In genomic region chr2:52422871-52423610, GRCm38 (mm10) we compare ENCODE assay signal across 8 mouse cellular contexts. TPM values are rescaled to one million over a fixed set of nuclear protein-coding genes. Genes with fewer than 3 reads are reported as not detected.
A peak's percentile ranks its signal among the peaks of the same experiment; 100 is the strongest.
DNase-seq lines count a peak whose midpoint lies in the region; ATAC-seq and TF ChIP-seq lines count a peak whose summit lies in the region.

No protein-coding gene starts in this region.

- no peak for TF ChIP-seq CTCF in cortical plate, adult 2 months (IDR thresholded peaks at IDR 0.05; ENCODE audit: extremely low read depth, insufficient read depth, low read length)
- no peak for TF ChIP-seq CTCF in hindbrain, postnatal 0 days (IDR thresholded peaks at IDR 0.05; ENCODE audit: low read depth)

- WGBS in kidney, embryonic 14.5 days, result 44% methylated on average over 8 of the region's 8 CpGs
- WGBS in hindbrain, postnatal 0 days, result 47% methylated on average over 8 of the region's 8 CpGs
- 51% methylated on average over 8 of the region's 8 CpGs for WGBS in midbrain, embryonic 16.5 days

- TF ChIP-seq POLR2A in cortical plate, adult 2 months (IDR thresholded peaks at IDR 0.05; ENCODE audit: extremely low read depth, insufficient read depth, low read length), result no peak

- no peak for ATAC-seq in kidney, embryonic 14.5 days (ENCODE audit: low FRiP score, low TSS enrichment)
- no peak for ATAC-seq in hindbrain, postnatal 0 days
- no peak for ATAC-seq in midbrain, embryonic 16.5 days

- peak overlapping the region; percentile 65 for H3K4me2 ChIP-seq in kidney, embryonic 14.5 days (replicated peaks; ENCODE audit: low read depth, low read length)
- H3K4me2 ChIP-seq in hindbrain, postnatal 0 days (ENCODE audit: low read depth, low read length), result peak overlapping the region; percentile 57
- H3K4me2 ChIP-seq in midbrain, embryonic 16.5 days (ENCODE audit: low read length), result peak overlapping the region; percentile 69

- no peaks in the 10 kb centered on the region for H3K9me3 ChIP-seq in kidney, embryonic 14.5 days (ENCODE audit: control insufficient read depth, low read length)
- no peaks in the 10 kb centered on the region for H3K9me3 ChIP-seq in hindbrain, postnatal 0 days (ENCODE audit: low read length)
- no peaks in the 10 kb centered on the region for H3K9me3 ChIP-seq in midbrain, embryonic 16.5 days (replicated peaks; ENCODE audit: control insufficient read depth, low read length, poor library complexity, severe bottlenecking)

- DNase-seq in kidney, adult 8-10 months, result no peak
- DNase-seq in hindbrain, postnatal 0 days (ENCODE audit: low spot score), result no peak
- no peak for DNase-seq in adrenal gland, adult 2 months
- DNase-seq in layer of hippocampus, adult 9-10 months (ENCODE audit: low spot score), result no peak
- DNase-seq in urinary bladder, postnatal 10 days (ENCODE audit: low spot score), result no peak

- no peak overlapping the region for H3K27ac ChIP-seq in kidney, embryonic 14.5 days (ENCODE audit: low read depth, low read length)
- no peak overlapping the region for H3K27ac ChIP-seq in cortical plate, adult 2 months (ENCODE audit: insufficient read depth, low read length)
- no peak overlapping the region for H3K27ac ChIP-seq in hindbrain, postnatal 0 days
- no peak overlapping the region for H3K27ac ChIP-seq in midbrain, embryonic 16.5 days (ENCODE audit: low read length)

- H3K4me1 ChIP-seq in kidney, embryonic 14.5 days (ENCODE audit: control insufficient read depth, insufficient read depth, low read length), result peaks cover 21% of the 10 kb centered on the region
- peaks cover 5% of the 10 kb centered on the region for H3K4me1 ChIP-seq in cortical plate, adult 2 months (ENCODE audit: control insufficient read depth, insufficient read depth, low read length)
- peaks cover 8% of the 10 kb centered on the region; the same call in 1 of the 2 replicates for H3K4me1 ChIP-seq in hindbrain, postnatal 0 days (ENCODE audit: insufficient read depth, low read length)
- H3K4me1 ChIP-seq in midbrain, embryonic 16.5 days (ENCODE audit: control insufficient read depth, insufficient read depth, low read length), result peaks cover 27% of the 10 kb centered on the region

- H3K4me3 ChIP-seq in kidney, embryonic 14.5 days (ENCODE audit: low read length), result peak overlapping the region; percentile 96
- H3K4me3 ChIP-seq in cortical plate, adult 2 months (ENCODE audit: insufficient read depth, low read length), result peak overlapping the region; percentile 93; the same call in 1 of the 2 replicates
- peak overlapping the region; percentile 65 for H3K4me3 ChIP-seq in hindbrain, postnatal 0 days (ENCODE audit: low read length)
- peak overlapping the region; percentile 99 for H3K4me3 ChIP-seq in midbrain, embryonic 16.5 days (ENCODE audit: low read depth, low read length)

- H3K36me3 ChIP-seq in kidney, embryonic 14.5 days (ENCODE audit: control insufficient read depth, insufficient read depth, low read length), result no peaks in the 10 kb centered on the region
- H3K36me3 ChIP-seq in hindbrain, postnatal 0 days (ENCODE audit: insufficient read depth, low read length), result no peaks in the 10 kb centered on the region
- no peaks in the 10 kb centered on the region for H3K36me3 ChIP-seq in midbrain, embryonic 16.5 days (ENCODE audit: control insufficient read depth, insufficient read depth, low read length)

- no peaks in the 10 kb centered on the region for H3K27me3 ChIP-seq in kidney, embryonic 14.5 days (ENCODE audit: control insufficient read depth, insufficient read depth, low read length)
- H3K27me3 ChIP-seq in hindbrain, postnatal 0 days (ENCODE audit: insufficient read depth, low read length), result no peaks in the 10 kb centered on the region
- H3K27me3 ChIP-seq in midbrain, embryonic 16.5 days (ENCODE audit: control insufficient read depth, insufficient read depth, low read depth, low read length), result no peaks in the 10 kb centered on the region

- H3K9ac ChIP-seq in kidney, embryonic 14.5 days (ENCODE audit: low read depth, low read length), result peak overlapping the region; percentile 96; the same call in 1 of the 2 replicates
- 0 out of 2 replicates have a peak overlapping the region, but pooled peaks have one; percentile 78 for H3K9ac ChIP-seq in hindbrain, postnatal 0 days (replicated peaks; ENCODE audit: low read length)
- peak overlapping the region; percentile 97; the same call in 1 of the 2 replicates for H3K9ac ChIP-seq in midbrain, embryonic 16.5 days (ENCODE audit: low read depth, low read length)

RNA-seq across cellular contexts. Expression of gene Arl5a, which starts 1.7 kb away (rescaled TPM):
- polyA plus RNA-seq in kidney, embryonic 14.5 days (2014; fragmentation: Nextera tagmentation; extraction: Ambion mirVana), result 30.8 and 70.1 TPM in 2 replicates
- polyA plus RNA-seq in cortical plate, adult 2 months (2012; rRNA removed), result 41.8 TPM in 2 replicates
- 51.0 and 53.2 TPM in 2 replicates for total RNA-seq in hindbrain, postnatal 0 days (2014; rRNA removed)
- 25.6 and 28.0 TPM in 2 replicates for polyA plus RNA-seq in hindbrain, postnatal 0 days (2015; fragmentation: Nextera tagmentation; extraction: Ambion mirVana)
- 38.5 and 38.7 TPM in 2 replicates for polyA plus RNA-seq in midbrain, embryonic 16.5 days (2015; fragmentation: Nextera tagmentation; extraction: Ambion mirVana)
- total RNA-seq in adrenal gland, adult 2 months (2021), result 10 to 100 TPM; 43.1 to 53.7 TPM
- 4.4 and 5.6 TPM in 2 replicates for polyA plus RNA-seq in adrenal gland, adult 2 months (2012; rRNA removed)

RNA-seq across cellular contexts. Expression of gene Neb, which starts 44.8 kb away (rescaled TPM):
- 0.99 and 1.2 TPM in 2 replicates for polyA plus RNA-seq in kidney, embryonic 14.5 days (2014; fragmentation: Nextera tagmentation; extraction: Ambion mirVana)
- 0.71 and 0.87 TPM in 2 replicates for polyA plus RNA-seq in cortical plate, adult 2 months (2012; rRNA removed)
- total RNA-seq in hindbrain, postnatal 0 days (2014; rRNA removed), result 1.2 and 2.5 TPM in 2 replicates
- polyA plus RNA-seq in hindbrain, postnatal 0 days (2015; fragmentation: Nextera tagmentation; extraction: Ambion mirVana), result 0.38 and 0.58 TPM in 2 replicates
- 0.41 and 0.57 TPM in 2 replicates for polyA plus RNA-seq in midbrain, embryonic 16.5 days (2015; fragmentation: Nextera tagmentation; extraction: Ambion mirVana)
- total RNA-seq in adrenal gland, adult 2 months (2021), result 10 to 100 TPM in 1 of 2 experiments, under 1 TPM in 1; 0.55 to 18.6 TPM
- 0.59 and 0.65 TPM in 2 replicates for polyA plus RNA-seq in adrenal gland, adult 2 months (2012; rRNA removed)
